Mouse (Mus musculus) hindbrain, embryonic 15.5 days (tissue): ENCODE data around the gene Mepce. TPM values are rescaled to one million over a fixed set of nuclear protein-coding genes. Genes with fewer than 3 reads are reported as not detected.
"Not testable (repeated sequence)": the region's sequence is repeated elsewhere in the genome, so short reads cannot be mapped to it uniquely, and the experiment has no call there.

Source experiments
- ATAC-seq: fragments of 200-750 bp; cut with Nextera tagmentation; 2 replicates; pipeline ENCODE4 v1.8.0; 2017; ENCODE audit warnings: low read depth, moderate number of reproducible peaks, moderate TSS enrichment; ENCODE audit not compliant: low FRiP score
- H3K27ac ChIP-seq: fragments of 300-500 bp; sonication (generic); replicated peaks from 2 replicates; pipeline ENCODE4 v1.5.1; 2015; ENCODE audit warnings: mild to moderate bottlenecking, inconsistent platforms
- H3K27me3 ChIP-seq: fragments of 300-500 bp; sonication (generic); 2 replicates; pipeline ENCODE4 v1.6.1; 2015; ENCODE audit warnings: control low read depth, inconsistent platforms
- H3K36me3 ChIP-seq: fragments of 300-500 bp; sonication (generic); 2 replicates; pipeline ENCODE4 v1.6.1; 2015; ENCODE audit warnings: control low read depth, inconsistent platforms
- H3K4me1 ChIP-seq: fragments of 300-500 bp; sonication (generic); replicated peaks from 2 replicates; pipeline ENCODE4 v1.6.1; 2015; ENCODE audit warnings: control low read depth, inconsistent platforms
- H3K4me2 ChIP-seq: fragments of 300-500 bp; sonication (generic); 2 replicates; pipeline ENCODE4 v1.6.1; 2015; ENCODE audit warnings: moderate library complexity, mild to moderate bottlenecking, inconsistent platforms
- H3K4me3 ChIP-seq: fragments of 300-500 bp; sonication (generic); 2 replicates; pipeline ENCODE4 v1.5.1; 2015; ENCODE audit warnings: mild to moderate bottlenecking, inconsistent platforms
- H3K9ac ChIP-seq: fragments of 300-500 bp; sonication (generic); 2 replicates; pipeline ENCODE4 v1.6.1; 2015; ENCODE audit warnings: inconsistent platforms
- H3K9me3 ChIP-seq: fragments of 300-500 bp; sonication (generic); 2 replicates; pipeline ENCODE4 v1.6.1; 2016; ENCODE audit warnings: control low read depth, inconsistent platforms
- WGBS: fragments of 180-500 bp; shearing (Covaris S2); methylation state at CpG from one replicate; pipeline ENCODE4 v1.1.7; 2015; 5-methylcytosine and 5-hydroxymethylcytosine counted together
- polyA plus RNA-seq: library from polyadenylated mRNA; unstranded; fragments of >200 nt; fragmentation: Nextera tagmentation; extraction: Ambion mirVana; gene quantifications from 2 replicates; pipeline ENCODE4 v1.2.1, GENCODE M21; 2015

Mepce gene
- polyA plus RNA-seq = 9.7 and 11.0 TPM in 2 replicates

- Histone ChIP-seq H3K27me3 (no peaks in the 10 kb centered on the region; the same call in 1 of the 2 replicates), H3K4me2 (peak within 1 kb of the TSS; percentile 79), H3K4me3 (peak within 1 kb of the TSS; percentile 77), H3K36me3 (peaks cover 10% of the 10 kb centered on the region), H3K4me1 (peaks cover 37% of the 10 kb centered on the region), H3K9ac (peak within 1 kb of the TSS; percentile 93), H3K27ac (peak within 1 kb of the TSS; percentile 99), H3K9me3 (no peaks in the 10 kb centered on the region)
- peak; percentile 73 for ATAC-seq
- under 1% methylated on average over 48 of the region's 48 CpGs for WGBS
Observed at GRCm38 (mm10) chr5:137787151-137787928, at the start of gene Mepce, which contains the start of gene Zcwpw1. Gene Mepce (minus strand): TSS chr5:137787655. Gene Zcwpw1 (plus strand): TSS chr5:137787798.

GRCm38 (mm10) chr5:137837110-137837509 is 49.7 kb upstream of the Mepce start:
- H3K9ac ChIP-seq, H3K4me2 ChIP-seq, H3K9me3 ChIP-seq, H3K4me1 ChIP-seq, H3K36me3 ChIP-seq, H3K4me3 ChIP-seq, H3K27me3 ChIP-seq, H3K27ac ChIP-seq, ATAC-seq: not testable (repeated sequence)

GRCm38 (mm10) chr5:137836611-137837010 is 49.2 kb upstream of the Mepce start:
- no peaks in the 10 kb centered on the region for H3K36me3 ChIP-seq

GRCm38 (mm10) chr5:137835966-137836520 is 48.6 kb upstream of the Mepce start, which contains the start of gene Pilra:
Gene Pilra (minus strand): TSS chr5:137836281.
- not testable (repeated sequence) for H3K9me3 ChIP-seq, H3K36me3 ChIP-seq, ATAC-seq, H3K4me3 ChIP-seq, H3K27ac ChIP-seq, H3K27me3 ChIP-seq, H3K9ac ChIP-seq, H3K4me2 ChIP-seq, H3K4me1 ChIP-seq
- WGBS = 71% methylated on average over 2 of the region's 2 CpGs

More at GRCm38 (mm10) chr5:137836611-137837010, 49.2 kb upstream of the Mepce start:
- no peak for ATAC-seq
- Histone ChIP-seq H3K9me3 (no peaks in the 10 kb centered on the region), H3K4me2 (no peak overlapping the region), H3K27me3 (no peaks in the 10 kb centered on the region), H3K9ac (no peak overlapping the region), H3K27ac (no peak overlapping the region), H3K4me3 (no peak overlapping the region), H3K4me1 (no peaks in the 10 kb centered on the region)

- 63% methylated on average over 4 of the region's 4 CpGs for WGBS
- H3K9ac ChIP-seq = no peak overlapping the region
- ATAC-seq = no peak
- no peaks in the 10 kb centered on the region for H3K36me3 ChIP-seq
- no peak overlapping the region for H3K4me3 ChIP-seq
- no peaks in the 10 kb centered on the region for H3K9me3 ChIP-seq
- no peak overlapping the region for H3K4me2 ChIP-seq
- H3K27ac ChIP-seq = no peak overlapping the region
- H3K4me1 ChIP-seq = no peaks in the 10 kb centered on the region
- no peaks in the 10 kb centered on the region for H3K27me3 ChIP-seq
Observed at GRCm38 (mm10) chr5:137833500-137833899, 46.0 kb upstream of the Mepce start.

- Histone ChIP-seq H3K4me2 (no peak overlapping the region), H3K9me3 (no peaks in the 10 kb centered on the region), H3K27ac (no peak overlapping the region), H3K36me3 (no peaks in the 10 kb centered on the region), H3K9ac (no peak overlapping the region), H3K27me3 (no peaks in the 10 kb centered on the region), H3K4me1 (no peaks in the 10 kb centered on the region), H3K4me3 (no peak overlapping the region)
- no peak for ATAC-seq
- 86% methylated on average over 6 of the region's 6 CpGs for WGBS
Observed at GRCm38 (mm10) chr5:137831506-137831905, 44.1 kb upstream of the Mepce start.

- Histone ChIP-seq H3K4me1 (no peaks in the 10 kb centered on the region), H3K9ac (no peak overlapping the region), H3K4me2 (no peak overlapping the region), H3K27me3 (no peaks in the 10 kb centered on the region), H3K36me3 (no peaks in the 10 kb centered on the region), H3K4me3 (no peak overlapping the region), H3K27ac (no peak overlapping the region), H3K9me3 (no peaks in the 10 kb centered on the region)
- ATAC-seq = no peak
- WGBS = 88% methylated on average over 4 of the region's 4 CpGs
Observed at GRCm38 (mm10) chr5:137831106-137831505, 43.7 kb upstream of the Mepce start.

- H3K36me3 ChIP-seq = no peaks in the 10 kb centered on the region
- H3K27ac ChIP-seq = no peak overlapping the region
- WGBS = 90% methylated on average over 7 of the region's 7 CpGs
- H3K27me3 ChIP-seq = no peaks in the 10 kb centered on the region
- no peak overlapping the region for H3K9ac ChIP-seq
- no peak overlapping the region for H3K4me3 ChIP-seq
- H3K4me2 ChIP-seq = no peak overlapping the region
- H3K4me1 ChIP-seq = no peaks in the 10 kb centered on the region
- H3K9me3 ChIP-seq = no peaks in the 10 kb centered on the region
- ATAC-seq = no peak
Observed at GRCm38 (mm10) chr5:137830238-137830637, 42.8 kb upstream of the Mepce start.

GRCm38 (mm10) chr5:137828694-137829093 is 41.2 kb upstream of the Mepce start:
- no peaks in the 10 kb centered on the region for H3K9me3 ChIP-seq
- no peak overlapping the region for H3K9ac ChIP-seq
- no peaks in the 10 kb centered on the region for H3K4me1 ChIP-seq
- ATAC-seq = no peak
- H3K4me3 ChIP-seq = no peak overlapping the region
- no peaks in the 10 kb centered on the region for H3K36me3 ChIP-seq
- H3K4me2 ChIP-seq = no peak overlapping the region
- WGBS = 83% methylated on average over 6 of the region's 6 CpGs
- H3K27ac ChIP-seq = no peak overlapping the region
- no peaks in the 10 kb centered on the region for H3K27me3 ChIP-seq

GRCm38 (mm10) chr5:137826421-137826820 is 39.0 kb upstream of the Mepce start:
- Histone ChIP-seq H3K9ac (no peak overlapping the region), H3K9me3 (no peaks in the 10 kb centered on the region), H3K4me3 (no peak overlapping the region), H3K27me3 (no peaks in the 10 kb centered on the region), H3K4me2 (no peak overlapping the region), H3K27ac (no peak overlapping the region), H3K36me3 (no peaks in the 10 kb centered on the region), H3K4me1 (no peaks in the 10 kb centered on the region)
- 73% methylated on average over 7 of the region's 7 CpGs for WGBS
- ATAC-seq = no peak

- no peak for ATAC-seq
- Histone ChIP-seq H3K9ac (no peak overlapping the region), H3K4me1 (no peaks in the 10 kb centered on the region), H3K4me3 (no peak overlapping the region), H3K9me3 (no peaks in the 10 kb centered on the region), H3K36me3 (no peaks in the 10 kb centered on the region), H3K4me2 (no peak overlapping the region), H3K27ac (no peak overlapping the region), H3K27me3 (no peaks in the 10 kb centered on the region)
- 78% methylated on average over 2 of the region's 2 CpGs for WGBS
Observed at GRCm38 (mm10) chr5:137825971-137826370, 38.5 kb upstream of the Mepce start.

- ATAC-seq = no peak
- Histone ChIP-seq H3K4me1 (no peaks in the 10 kb centered on the region), H3K9ac (no peak overlapping the region), H3K36me3 (no peaks in the 10 kb centered on the region), H3K9me3 (no peaks in the 10 kb centered on the region), H3K27me3 (no peaks in the 10 kb centered on the region), H3K4me2 (no peak overlapping the region), H3K4me3 (no peak overlapping the region), H3K27ac (no peak overlapping the region)
- WGBS = 91% methylated on average over 3 of the region's 3 CpGs
Observed at GRCm38 (mm10) chr5:137825030-137825429, 37.6 kb upstream of the Mepce start.
